In the genomic region with DNA sequence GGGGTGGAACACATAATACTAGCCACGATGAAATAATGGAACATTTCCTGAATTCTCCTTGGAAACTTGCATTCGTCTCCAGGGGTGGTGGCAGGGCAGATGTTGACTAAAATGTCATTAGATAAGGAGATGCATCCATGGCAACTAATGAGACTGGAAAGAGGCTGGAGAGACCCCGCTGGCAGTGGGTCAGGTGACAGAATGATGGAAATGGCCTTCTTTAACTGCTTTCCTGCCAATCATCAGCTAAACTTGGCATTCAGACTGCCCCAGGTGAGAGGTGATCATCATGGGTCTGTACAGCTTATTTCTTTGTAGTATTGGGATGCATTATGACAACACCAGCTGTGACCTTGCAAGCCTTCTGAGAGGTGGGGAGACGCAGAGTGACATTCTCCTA, we compare ENCODE assay signal across 26 mouse cellular contexts.
DNase-seq lines count a peak whose midpoint lies in the region; ATAC-seq and TF ChIP-seq lines count a peak whose summit lies in the region.
"Had no signal": no experiment of that assay in that cellular context is flagged by ENCODE, and none has a peak within 500 bp of the region (broad histone marks: within the 10 kb centered on the region; RNA-seq: fewer than 3 reads in every experiment).

No protein-coding gene starts in this region.

- no peaks in the 10 kb centered on the region for H3K27me3 ChIP-seq in forebrain, embryonic 13.5 days
- H3K27me3 ChIP-seq in forebrain, postnatal 0 days (ENCODE audit: insufficient read depth, low read length) = no peaks in the 10 kb centered on the region
- H3K27me3 ChIP-seq in lung, embryonic 15.5 days = no peaks in the 10 kb centered on the region
- H3K27me3 ChIP-seq in hindbrain, embryonic 12.5 days = no peaks in the 10 kb centered on the region
- H3K27me3 ChIP-seq in midbrain, embryonic 14.5 days (ENCODE audit: control insufficient read depth, insufficient read depth, low read length) = no peaks in the 10 kb centered on the region
- H3K27me3 ChIP-seq: embryonic facial prominence, embryonic 15.5 days; heart, embryonic 12.5 days; limb, embryonic 12.5 days; liver, embryonic 15.5 days had no signal

- H3K4me1 ChIP-seq in forebrain, embryonic 13.5 days = no peaks in the 10 kb centered on the region
- H3K4me1 ChIP-seq in forebrain, postnatal 0 days (ENCODE audit: insufficient read depth) = no peaks in the 10 kb centered on the region
- H3K4me1 ChIP-seq in lung, embryonic 15.5 days = no peaks in the 10 kb centered on the region
- no peaks in the 10 kb centered on the region for H3K4me1 ChIP-seq in hindbrain, embryonic 12.5 days
- H3K4me1 ChIP-seq in midbrain, embryonic 14.5 days (ENCODE audit: control insufficient read depth, insufficient read depth, low read length) = no peaks in the 10 kb centered on the region
- H3K4me1 ChIP-seq: embryonic facial prominence, embryonic 10.5 days; embryonic facial prominence, embryonic 15.5 days; heart, embryonic 12.5 days; limb, embryonic 12.5 days; liver, embryonic 15.5 days had no signal

- WGBS in forebrain, embryonic 13.5 days = 68% methylated on average over 4 of the region's 4 CpGs
- 60% methylated on average over 4 of the region's 4 CpGs for WGBS in forebrain, postnatal 0 days
- WGBS in lung, embryonic 15.5 days = 19% methylated on average over 4 of the region's 4 CpGs
- WGBS in hindbrain, embryonic 12.5 days = 40% methylated on average over 4 of the region's 4 CpGs
- WGBS in midbrain, embryonic 14.5 days = 32% methylated on average over 4 of the region's 4 CpGs

- H3K27ac ChIP-seq in forebrain, embryonic 13.5 days = no peak overlapping the region
- no peak overlapping the region for H3K27ac ChIP-seq in forebrain, postnatal 0 days (ENCODE audit: low read depth, low read length)
- H3K27ac ChIP-seq in lung, embryonic 15.5 days = no peak overlapping the region
- H3K27ac ChIP-seq in hindbrain, embryonic 12.5 days = no peak overlapping the region
- H3K27ac ChIP-seq in midbrain, embryonic 14.5 days (replicated peaks; ENCODE audit: low read depth, low read length) = no peak overlapping the region
- H3K27ac ChIP-seq: embryonic facial prominence, embryonic 10.5 days; embryonic facial prominence, embryonic 15.5 days; heart, adult 2 months; limb, embryonic 12.5 days; liver, embryonic 15.5 days; macrophage had no signal

- H3K36me3 ChIP-seq in forebrain, embryonic 13.5 days (ENCODE audit: poor library complexity, severe bottlenecking) = no peaks in the 10 kb centered on the region
- H3K36me3 ChIP-seq in forebrain, postnatal 0 days (ENCODE audit: insufficient read depth) = no peaks in the 10 kb centered on the region
- no peaks in the 10 kb centered on the region for H3K36me3 ChIP-seq in lung, embryonic 15.5 days
- no peaks in the 10 kb centered on the region for H3K36me3 ChIP-seq in hindbrain, embryonic 12.5 days
- H3K36me3 ChIP-seq in midbrain, embryonic 14.5 days (ENCODE audit: control insufficient read depth, insufficient read depth, low read length) = no peaks in the 10 kb centered on the region
- H3K36me3 ChIP-seq: embryonic facial prominence, embryonic 10.5 days; embryonic facial prominence, embryonic 15.5 days; G1E; heart, embryonic 12.5 days; limb, embryonic 12.5 days; liver, embryonic 15.5 days had no signal

- H3K9ac ChIP-seq in forebrain, embryonic 13.5 days = no peak overlapping the region
- H3K9ac ChIP-seq in forebrain, postnatal 0 days = no peak overlapping the region
- no peak overlapping the region for H3K9ac ChIP-seq in lung, embryonic 15.5 days
- H3K9ac ChIP-seq in hindbrain, embryonic 12.5 days = no peak overlapping the region
- no peak overlapping the region for H3K9ac ChIP-seq in midbrain, embryonic 14.5 days (replicated peaks; ENCODE audit: low read length)
- H3K9ac ChIP-seq: embryonic facial prominence, embryonic 15.5 days; heart, embryonic 12.5 days; limb, embryonic 12.5 days; liver, embryonic 15.5 days had no signal

- ATAC-seq in forebrain, embryonic 13.5 days = 0 out of 2 replicates have a peak, but pooled peaks have one; percentile 33
- ATAC-seq in forebrain, postnatal 0 days = no peak
- 0 out of 2 replicates have a peak, but pooled peaks have one; percentile 3 for ATAC-seq in lung, embryonic 15.5 days (ENCODE audit: borderline replicate concordance, extremely low read depth, low FRiP score, low TSS enrichment)
- peak; percentile 67 for ATAC-seq in hindbrain, embryonic 12.5 days (ENCODE audit: low FRiP score)
- ATAC-seq in midbrain, embryonic 14.5 days (ENCODE audit: low FRiP score, low TSS enrichment) = no peak
- ATAC-seq: inflammation-experienced regulatory T-cells, adult 6 months; lung, postnatal 0 days had no signal

- DNase-seq in forebrain, postnatal 0 days = no peak
- DNase-seq in lung, postnatal 14 days = no peak
- peak; percentile 23 for DNase-seq in midbrain, embryonic 14.5 days
- no peak for DNase-seq in frontal cortex, postnatal 10 days (ENCODE audit: low spot score in 2 of 2)
- no peak for DNase-seq in adrenal gland, adult 18-20 months (ENCODE audit: low spot score in 2 of 2)
- DNase-seq: adrenal gland, postnatal 10 days; cerebellum, adult 18-20 months; cerebellum, postnatal 14 days; heart, adult 2 months; heart, postnatal 4 days; kidney, adult 11 months; kidney, postnatal 25 days; thymus, adult 2 months; thymus, postnatal 36 days had no signal

- H3K9me3 ChIP-seq in forebrain, embryonic 13.5 days (replicated peaks) = no peaks in the 10 kb centered on the region
- H3K9me3 ChIP-seq in forebrain, postnatal 0 days (ENCODE audit: low read length) = no peaks in the 10 kb centered on the region
- no peaks in the 10 kb centered on the region for H3K9me3 ChIP-seq in lung, embryonic 15.5 days
- H3K9me3 ChIP-seq in hindbrain, embryonic 12.5 days (replicated peaks) = no peaks in the 10 kb centered on the region
- H3K9me3 ChIP-seq in midbrain, embryonic 14.5 days (ENCODE audit: control insufficient read depth, low read length) = no peaks in the 10 kb centered on the region
- H3K9me3 ChIP-seq: embryonic facial prominence, embryonic 10.5 days; embryonic facial prominence, embryonic 15.5 days; heart, embryonic 12.5 days; limb, embryonic 12.5 days; liver, embryonic 15.5 days had no signal

- no peak overlapping the region for H3K4me3 ChIP-seq in forebrain, embryonic 13.5 days
- H3K4me3 ChIP-seq in forebrain, postnatal 0 days (ENCODE audit: low read depth, low read length) = no peak overlapping the region
- H3K4me3 ChIP-seq in lung, embryonic 15.5 days = no peak overlapping the region
- H3K4me3 ChIP-seq in hindbrain, embryonic 12.5 days = no peak overlapping the region
- no peak overlapping the region for H3K4me3 ChIP-seq in midbrain, embryonic 14.5 days (replicated peaks; ENCODE audit: low read depth, low read length)
- H3K4me3 ChIP-seq: embryonic facial prominence, embryonic 10.5 days; embryonic facial prominence, embryonic 15.5 days; heart, adult 2 months; heart, embryonic 12.5 days; limb, embryonic 12.5 days; liver, embryonic 15.5 days had no signal

- no peak overlapping the region for H3K4me2 ChIP-seq in forebrain, embryonic 13.5 days
- no peak overlapping the region for H3K4me2 ChIP-seq in forebrain, postnatal 0 days (ENCODE audit: low read depth)
- no peak overlapping the region for H3K4me2 ChIP-seq in lung, embryonic 15.5 days
- H3K4me2 ChIP-seq in hindbrain, embryonic 12.5 days (replicated peaks) = no peak overlapping the region
- no peak overlapping the region for H3K4me2 ChIP-seq in midbrain, embryonic 14.5 days (ENCODE audit: low read length)
- H3K4me2 ChIP-seq: embryonic facial prominence, embryonic 15.5 days; heart, embryonic 12.5 days; limb, embryonic 12.5 days; liver, embryonic 15.5 days had no signal

- no peak for TF ChIP-seq CTCF in forebrain, postnatal 0 days (IDR thresholded peaks at IDR 0.05; ENCODE audit: low read depth)

Comparison
In these comparisons a context has a peak if more than half of its experiments do, and no peak if none do; other contexts are left out.
1. ATAC-seq: peak in forebrain, embryonic 13.5 days (single experiment), lung, embryonic 15.5 days (single experiment) and hindbrain, embryonic 12.5 days (single experiment); none in forebrain, postnatal 0 days (single experiment) and midbrain, embryonic 14.5 days (single experiment).